Mouse (Mus musculus): ENCODE results near the gene Ube2o. TPM values are rescaled to one million over a fixed set of nuclear protein-coding genes. Genes with fewer than 3 reads are reported as not detected.
"Not testable (repeated sequence)": the region's sequence is repeated elsewhere in the genome, so short reads cannot be mapped to it uniquely, and the experiment has no call there.

Gene Ube2o
- polyA plus RNA-seq, 1 experiment: 133 TPM

DNA sequence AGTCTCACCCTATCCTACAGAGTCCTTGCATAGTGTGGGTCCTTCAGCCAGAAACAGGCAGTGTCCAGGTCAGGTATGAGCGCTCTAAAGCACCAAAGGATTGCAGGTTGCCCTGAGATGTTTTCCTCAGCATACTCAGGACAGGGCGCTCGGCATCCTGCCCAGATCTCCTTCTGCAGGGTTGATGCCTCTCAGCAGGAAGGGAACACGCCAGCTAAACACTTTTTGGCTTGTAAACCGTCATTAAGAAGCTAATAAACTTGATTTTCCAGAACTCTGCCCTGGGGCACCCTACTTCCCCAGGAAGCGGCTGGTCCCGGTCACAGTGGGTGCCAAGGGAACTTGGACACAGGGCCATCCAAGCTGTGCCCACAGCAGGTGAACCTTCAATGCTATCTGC is 37.9 kb upstream of the Ube2o start:
- no peak overlapping the region for H3K27ac ChIP-seq (ENCODE audit: control insufficient read depth, insufficient read depth, low read depth, low read length, poor library complexity)
- no peak overlapping the region for H3K4me3 ChIP-seq (replicated peaks; ENCODE audit: control insufficient read depth, low read depth, low read length)

DNA sequence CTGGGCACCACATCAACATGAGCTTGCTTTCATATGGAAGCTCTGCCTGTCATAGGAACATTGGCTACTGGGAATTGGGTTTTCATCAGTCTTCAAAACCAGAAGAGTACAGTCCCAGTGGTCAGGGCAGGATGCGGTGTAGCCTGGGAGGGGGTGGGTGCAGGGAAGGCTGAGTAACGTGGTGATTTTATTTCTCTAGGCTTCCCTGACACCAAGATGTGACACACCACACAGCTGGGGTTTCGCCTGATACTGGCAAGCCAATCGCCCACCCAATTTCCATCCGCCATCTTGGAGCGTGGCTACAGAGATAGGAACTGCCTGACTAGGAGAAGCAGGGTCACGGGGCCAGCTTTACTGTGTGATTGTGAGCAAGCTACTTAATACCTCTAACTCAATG is 37.4 kb upstream of the Ube2o start:
- Histone ChIP-seq H3K4me1 (ENCODE audit: control insufficient read depth, insufficient read depth, low read length) (peaks cover 38% of the 10 kb centered on the region), H3K27ac (ENCODE audit: control insufficient read depth, insufficient read depth, low read depth, low read length, poor library complexity) (no peak overlapping the region), H3K4me3 (replicated peaks; ENCODE audit: control insufficient read depth, low read depth, low read length) (no peak overlapping the region)
- 73% methylated on average over 7 of the region's 7 CpGs for WGBS
- TF ChIP-seq POLR2A (IDR thresholded peaks at IDR 0.05; ENCODE audit: borderline replicate concordance, control insufficient read depth, low read depth, low read length) (no peak), CTCF (IDR thresholded peaks at IDR 0.05; ENCODE audit: control insufficient read depth, insufficient read depth, low read length) (no peak)

More for the DNA sequence above, 37.9 kb upstream of the Ube2o start:
- H3K4me1 ChIP-seq (ENCODE audit: control insufficient read depth, insufficient read depth, low read length): peaks cover 38% of the 10 kb centered on the region
- WGBS: 72% methylated on average over 7 of the region's 7 CpGs
- TF ChIP-seq POLR2A (IDR thresholded peaks at IDR 0.05; ENCODE audit: borderline replicate concordance, control insufficient read depth, low read depth, low read length) (no peak), CTCF (IDR thresholded peaks at IDR 0.05; ENCODE audit: control insufficient read depth, insufficient read depth, low read length) (no peak)

DNA sequence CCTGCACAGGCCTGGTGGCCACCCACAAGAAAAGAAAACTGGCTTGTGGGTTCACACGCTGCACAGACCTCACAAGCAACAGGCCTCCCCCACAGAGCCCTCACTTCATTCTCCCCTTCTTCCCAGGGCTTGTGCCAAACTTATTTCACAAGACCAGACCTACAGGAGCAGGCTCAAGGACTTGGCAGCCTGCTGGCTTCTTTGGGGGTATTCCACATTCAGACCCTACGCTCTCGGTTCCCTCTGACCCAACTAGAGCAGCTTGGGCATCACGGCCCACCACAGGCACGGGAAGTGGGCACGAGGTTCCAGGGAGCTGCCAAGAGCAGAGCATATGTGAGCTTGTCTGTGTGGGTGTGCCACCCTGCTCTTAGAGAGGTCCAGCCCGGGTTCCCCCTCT is 36.4 kb upstream of the Ube2o start:
- Histone ChIP-seq H3K4me3 (replicated peaks; ENCODE audit: control insufficient read depth, low read depth, low read length) (no peak overlapping the region), H3K4me1 (ENCODE audit: control insufficient read depth, insufficient read depth, low read length) (peaks cover 36% of the 10 kb centered on the region), H3K27ac (ENCODE audit: control insufficient read depth, insufficient read depth, low read depth, low read length, poor library complexity) (peak overlapping the region; percentile 77)
- no peak for TF ChIP-seq CTCF (IDR thresholded peaks at IDR 0.05; ENCODE audit: control insufficient read depth, insufficient read depth, low read length)
- TF ChIP-seq POLR2A (IDR thresholded peaks at IDR 0.05; ENCODE audit: borderline replicate concordance, control insufficient read depth, low read depth, low read length): no peak
- 16% methylated on average over 7 of the region's 7 CpGs for WGBS

DNA sequence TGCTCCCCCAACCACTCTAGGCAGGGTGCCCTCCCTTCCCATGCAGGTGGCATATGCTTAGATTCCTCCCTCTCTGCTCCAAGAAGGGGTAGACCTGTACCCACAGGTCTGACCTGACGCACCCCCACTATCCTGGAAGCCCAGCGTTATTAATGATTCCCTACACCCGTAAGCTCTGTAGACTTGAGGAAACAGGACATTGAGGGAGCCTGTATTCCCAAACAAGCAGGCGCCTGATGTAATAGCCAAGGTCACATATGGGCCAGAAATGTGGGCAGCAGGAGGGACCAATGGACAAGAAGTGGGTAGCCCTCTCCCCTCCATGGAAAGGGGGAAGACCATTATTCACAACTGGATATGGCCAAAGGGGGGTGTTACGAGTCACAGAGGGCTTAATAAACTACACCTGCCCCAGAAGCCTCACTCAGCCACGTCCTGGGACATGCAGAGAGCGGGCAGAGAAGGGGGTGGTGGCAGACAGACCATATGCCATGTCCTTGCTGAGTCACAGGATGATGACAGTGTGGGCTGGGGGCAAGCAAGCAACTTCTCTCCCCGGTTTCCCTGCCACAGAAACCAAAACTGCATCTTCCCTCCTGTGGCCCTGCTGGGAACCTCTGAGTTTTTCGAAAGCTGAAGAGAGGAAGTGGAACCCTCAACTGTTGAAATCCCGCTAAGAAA is 35.3 kb upstream of the Ube2o start:
- Histone ChIP-seq H3K4me1 (ENCODE audit: control insufficient read depth, insufficient read depth, low read length) (peaks cover 37% of the 10 kb centered on the region), H3K4me3 (replicated peaks; ENCODE audit: control insufficient read depth, low read depth, low read length) (peak overlapping the region; percentile 17), H3K27ac (ENCODE audit: control insufficient read depth, insufficient read depth, low read depth, low read length, poor library complexity) (peak overlapping the region; percentile 82)
- 14% methylated on average over 10 of the region's 10 CpGs for WGBS
- TF ChIP-seq POLR2A (IDR thresholded peaks at IDR 0.05; ENCODE audit: borderline replicate concordance, control insufficient read depth, low read depth, low read length) (no peak), CTCF (IDR thresholded peaks at IDR 0.05; ENCODE audit: control insufficient read depth, insufficient read depth, low read length) (no peak)

DNA sequence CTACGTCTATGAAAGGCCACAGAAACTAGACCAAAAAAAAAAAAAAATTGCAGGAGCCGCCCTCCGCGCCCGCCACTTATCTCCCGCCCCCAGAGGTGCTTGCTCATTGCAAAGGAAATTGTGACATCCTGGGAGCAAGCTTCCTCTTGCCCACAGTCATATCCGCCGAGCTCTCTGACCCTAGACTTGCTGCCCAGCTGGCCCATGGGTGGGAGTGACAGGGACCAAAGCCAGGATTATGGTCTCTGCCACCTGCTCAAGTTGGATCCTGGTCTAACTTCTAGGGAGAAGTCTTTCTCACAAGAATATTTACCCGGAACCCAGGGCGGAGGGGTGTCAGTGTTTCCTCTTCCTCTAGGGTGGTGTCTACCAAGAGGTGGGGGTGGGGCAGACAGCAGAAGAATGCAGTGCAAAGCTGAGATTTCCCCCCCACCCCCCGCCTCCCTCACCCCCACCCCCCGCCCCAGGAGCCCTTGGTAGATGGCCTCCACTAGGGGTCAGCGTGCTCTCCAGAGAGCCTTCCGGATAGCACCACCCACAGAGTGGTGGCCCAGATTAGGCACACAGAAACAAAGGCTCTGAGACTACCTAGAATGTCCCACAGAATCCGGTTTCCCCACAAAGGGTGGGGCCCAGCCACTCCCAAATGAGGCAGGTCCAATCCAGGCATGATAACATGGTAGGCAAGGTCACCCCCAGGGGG is 34.6 kb upstream of the Ube2o start:
- Histone ChIP-seq H3K27ac (ENCODE audit: control insufficient read depth, insufficient read depth, low read depth, low read length, poor library complexity) (peak overlapping the region; percentile 84), H3K4me3 (replicated peaks; ENCODE audit: control insufficient read depth, low read depth, low read length) (peak overlapping the region; percentile 24), H3K4me1 (ENCODE audit: control insufficient read depth, insufficient read depth, low read length) (peaks cover 33% of the 10 kb centered on the region)
- TF ChIP-seq CTCF (IDR thresholded peaks at IDR 0.05; ENCODE audit: control insufficient read depth, insufficient read depth, low read length) (peak; percentile 43; the same call in 1 of the 2 replicates), POLR2A (IDR thresholded peaks at IDR 0.05; ENCODE audit: borderline replicate concordance, control insufficient read depth, low read depth, low read length) (no peak)
- WGBS: under 1% methylated on average over 15 of the region's 15 CpGs

DNA sequence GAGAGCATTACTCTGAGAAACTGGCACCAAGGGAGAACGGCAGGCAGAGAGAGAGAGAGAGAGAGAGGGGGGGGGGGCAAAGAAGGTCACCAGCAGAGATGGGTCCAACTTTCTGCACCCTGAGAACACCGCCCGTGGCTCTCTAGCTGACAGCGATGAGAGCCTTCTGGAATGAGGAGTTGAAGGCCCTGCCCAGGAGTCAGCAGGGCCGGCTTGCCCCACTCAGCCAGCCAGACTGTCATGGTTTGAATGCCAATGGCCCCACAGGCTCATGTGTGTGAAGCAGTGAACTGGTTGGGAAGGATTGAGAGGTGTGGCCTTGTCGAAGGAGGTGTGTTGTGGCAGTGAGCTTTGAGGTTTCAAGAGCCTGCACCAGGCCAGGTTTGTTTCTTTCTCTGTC is 32.0 kb upstream of the Ube2o start:
- WGBS: 86% methylated on average over 6 of the region's 6 CpGs
- Histone ChIP-seq H3K4me1 (ENCODE audit: control insufficient read depth, insufficient read depth, low read length) (peaks cover 24% of the 10 kb centered on the region), H3K4me3 (replicated peaks; ENCODE audit: control insufficient read depth, low read depth, low read length) (no peak overlapping the region), H3K27ac (ENCODE audit: control insufficient read depth, insufficient read depth, low read depth, low read length, poor library complexity) (no peak overlapping the region; the same call in 1 of the 2 replicates)
- TF ChIP-seq POLR2A (IDR thresholded peaks at IDR 0.05; ENCODE audit: borderline replicate concordance, control insufficient read depth, low read depth, low read length) (no peak), CTCF (IDR thresholded peaks at IDR 0.05; ENCODE audit: control insufficient read depth, insufficient read depth, low read length) (no peak)

DNA sequence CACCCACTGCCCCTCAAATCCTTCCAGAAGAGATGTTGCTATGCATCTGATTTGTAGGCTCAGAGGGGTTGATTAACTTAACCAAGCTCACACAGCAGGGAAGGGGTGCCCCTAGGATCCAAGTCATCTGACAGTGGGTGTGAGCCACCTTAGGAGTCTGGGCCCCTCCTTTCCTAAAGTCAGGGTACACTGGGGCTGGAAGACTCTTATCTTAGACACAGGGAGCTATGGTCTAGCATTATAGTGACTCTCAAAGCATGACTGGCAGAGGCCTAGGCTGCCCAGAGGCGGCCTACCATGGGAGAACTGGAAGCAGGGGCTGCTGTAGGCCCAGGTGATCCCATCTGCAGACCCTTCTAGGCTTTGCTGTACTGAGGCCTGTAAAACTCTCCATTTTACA is 31.3 kb upstream of the Ube2o start:
- 85% methylated on average over 1 of the region's 1 CpGs for WGBS
- H3K4me1 ChIP-seq (ENCODE audit: control insufficient read depth, insufficient read depth, low read length): peaks cover 19% of the 10 kb centered on the region
- TF ChIP-seq POLR2A (IDR thresholded peaks at IDR 0.05; ENCODE audit: borderline replicate concordance, control insufficient read depth, low read depth, low read length): no peak
- TF ChIP-seq CTCF (IDR thresholded peaks at IDR 0.05; ENCODE audit: control insufficient read depth, insufficient read depth, low read length): no peak
- H3K4me3 ChIP-seq (replicated peaks; ENCODE audit: control insufficient read depth, low read depth, low read length): no peak overlapping the region
- H3K27ac ChIP-seq (ENCODE audit: control insufficient read depth, insufficient read depth, low read depth, low read length, poor library complexity): no peak overlapping the region

DNA sequence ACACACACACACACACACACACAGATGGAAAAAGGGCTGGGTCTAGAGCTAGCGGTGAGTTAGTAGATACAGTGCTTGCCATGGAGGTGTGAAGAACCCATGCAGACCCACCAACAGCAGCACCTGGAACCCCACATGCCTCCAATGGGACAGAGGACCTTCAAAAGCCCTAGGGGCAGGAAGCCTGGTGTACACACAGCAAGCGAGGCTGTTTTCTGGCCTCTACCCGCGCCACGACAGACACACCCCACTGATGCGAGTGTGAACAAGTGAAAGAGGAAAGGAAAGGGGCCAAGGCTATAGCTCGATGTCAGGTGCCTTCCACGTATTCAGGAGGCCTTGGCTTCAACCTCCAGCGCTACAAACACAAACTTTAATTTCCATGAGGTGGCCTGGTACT is 30.6 kb upstream of the Ube2o start:
- no peak overlapping the region for H3K4me3 ChIP-seq (replicated peaks; ENCODE audit: control insufficient read depth, low read depth, low read length)
- peaks cover 19% of the 10 kb centered on the region for H3K4me1 ChIP-seq (ENCODE audit: control insufficient read depth, insufficient read depth, low read length)
- TF ChIP-seq CTCF (IDR thresholded peaks at IDR 0.05; ENCODE audit: control insufficient read depth, insufficient read depth, low read length): no peak
- TF ChIP-seq POLR2A (IDR thresholded peaks at IDR 0.05; ENCODE audit: borderline replicate concordance, control insufficient read depth, low read depth, low read length): no peak
- WGBS: 75% methylated on average over 9 of the region's 9 CpGs
- H3K27ac ChIP-seq (ENCODE audit: control insufficient read depth, insufficient read depth, low read depth, low read length, poor library complexity): peak overlapping the region; percentile 49

DNA sequence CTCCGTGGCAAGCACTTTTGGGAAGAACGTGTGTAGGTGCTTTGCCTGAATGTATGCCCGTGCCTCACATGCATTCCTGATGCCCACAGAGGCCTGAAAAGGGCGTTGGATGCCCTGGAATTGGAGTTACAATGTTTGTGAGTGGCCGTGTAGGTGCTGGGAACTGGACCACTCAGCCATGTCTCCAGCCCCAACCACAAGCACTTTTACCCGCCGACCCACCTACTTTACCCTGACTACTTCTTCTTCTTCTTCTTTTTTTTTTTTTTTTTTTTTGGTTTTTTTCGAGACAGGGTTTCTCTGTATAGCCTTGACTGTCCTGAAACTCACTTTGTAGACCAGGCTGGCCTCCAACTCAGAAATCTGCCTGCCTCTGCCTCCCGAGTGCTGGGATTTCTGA is 29.9 kb upstream of the Ube2o start:
- WGBS: 49% methylated on average over 9 of the region's 9 CpGs
- peaks cover 17% of the 10 kb centered on the region for H3K4me1 ChIP-seq (ENCODE audit: control insufficient read depth, insufficient read depth, low read length)
- not testable (repeated sequence) for H3K4me3 ChIP-seq (replicated peaks; ENCODE audit: control insufficient read depth, low read depth, low read length)
- peak overlapping the region; percentile 51 for H3K27ac ChIP-seq (ENCODE audit: control insufficient read depth, insufficient read depth, low read depth, low read length, poor library complexity)

Measured in bone marrow, adult 2 months (tissue).